Mouse (Mus musculus) lung, adult 2 months (tissue): ENCODE measurements around the gene Ceacam19.

Experiments
- CTCF ChIP-seq: fragments of 200-500 bp; IDR thresholded peaks from 2 replicates; pipeline ENCODE4 v1.5.1; 2011; ENCODE audit warnings: mild to moderate bottlenecking, low read length, control low read depth; ENCODE audit not compliant: insufficient read depth
- POLR2A ChIP-seq: fragments of 200-500 bp; IDR thresholded peaks from 2 replicates; pipeline ENCODE4 v1.6.1; 2011; ENCODE audit warnings: low read depth, mild to moderate bottlenecking, control low read depth, low read length, borderline replicate concordance; ENCODE audit errors: extremely low read depth

GRCm38 (mm10) chr7:19887849-19888248 lies at the start of gene Ceacam19:
- TF ChIP-seq POLR2A: no peak
- TF ChIP-seq CTCF: no peak
